Mouse (Mus musculus) midbrain, embryonic 10.5 days (tissue): Measurements from ENCODE around the gene Tmem107. TPM values are rescaled to one million over a fixed set of nuclear protein-coding genes. Genes with fewer than 3 reads are reported as not detected.

Experiments
- DNase-seq: peaks from one replicate; pipeline ENCODE4 v3.0.0-alpha.2; 2017; ENCODE audit warnings: low spot score
- H3K27ac ChIP-seq: fragments of 300-500 bp; sonication (generic); replicated peaks from 2 replicates; pipeline ENCODE4 v1.5.1; 2016; ENCODE audit warnings: mild to moderate bottlenecking
- H3K27me3 ChIP-seq: fragments of 300-500 bp; sonication (generic); 2 replicates; pipeline ENCODE4 v1.6.1; 2016; ENCODE audit warnings: low read depth, mild to moderate bottlenecking; ENCODE audit not compliant: poor library complexity, severe bottlenecking
- H3K36me3 ChIP-seq: fragments of 300-500 bp; sonication (generic); 2 replicates; pipeline ENCODE4 v1.6.1; 2016; ENCODE audit warnings: mild to moderate bottlenecking, moderate library complexity
- H3K4me1 ChIP-seq: fragments of 300-500 bp; sonication (generic); 2 replicates; pipeline ENCODE4 v1.6.1; 2016
- H3K4me3 ChIP-seq: fragments of 300-500 bp; sonication (generic); 2 replicates; pipeline ENCODE4 v1.5.1; 2016; ENCODE audit warnings: mild to moderate bottlenecking, moderate library complexity
- H3K9me3 ChIP-seq: fragments of 300-500 bp; sonication (generic); replicated peaks from 2 replicates; pipeline ENCODE4 v1.6.1; 2016; ENCODE audit warnings: mild to moderate bottlenecking
- WGBS: fragments of 180-500 bp; shearing (Covaris S2); methylation state at CpG from one replicate; pipeline ENCODE4 v1.1.7; 2016; 5-methylcytosine and 5-hydroxymethylcytosine counted together
- polyA plus RNA-seq: library from polyadenylated mRNA; unstranded; fragments of >200 nt; fragmentation: Nextera tagmentation; extraction: Ambion mirVana; gene quantifications from 2 replicates; pipeline ENCODE4 v1.2.1, GENCODE M21; 2016

Gene Tmem107
- polyA plus RNA-seq, 1 experiment from 2014 or later = 64.8 TPM

GRCm38 (mm10) chr11:69121001-69121740 is 50.6 kb downstream of the Tmem107 start:
- peak overlapping the region; percentile 87 for H3K4me3 ChIP-seq
- H3K27me3 ChIP-seq = peaks cover 50% of the 10 kb centered on the region
- peaks cover 72% of the 10 kb centered on the region for H3K4me1 ChIP-seq
- H3K36me3 ChIP-seq = no peaks in the 10 kb centered on the region
- DNase-seq = peak; percentile 63
- no peaks in the 10 kb centered on the region for H3K9me3 ChIP-seq
- 1% methylated on average over 33 of the region's 33 CpGs for WGBS
- peak overlapping the region; percentile 84; the same call in 1 of the 2 replicates for H3K27ac ChIP-seq

DNA sequence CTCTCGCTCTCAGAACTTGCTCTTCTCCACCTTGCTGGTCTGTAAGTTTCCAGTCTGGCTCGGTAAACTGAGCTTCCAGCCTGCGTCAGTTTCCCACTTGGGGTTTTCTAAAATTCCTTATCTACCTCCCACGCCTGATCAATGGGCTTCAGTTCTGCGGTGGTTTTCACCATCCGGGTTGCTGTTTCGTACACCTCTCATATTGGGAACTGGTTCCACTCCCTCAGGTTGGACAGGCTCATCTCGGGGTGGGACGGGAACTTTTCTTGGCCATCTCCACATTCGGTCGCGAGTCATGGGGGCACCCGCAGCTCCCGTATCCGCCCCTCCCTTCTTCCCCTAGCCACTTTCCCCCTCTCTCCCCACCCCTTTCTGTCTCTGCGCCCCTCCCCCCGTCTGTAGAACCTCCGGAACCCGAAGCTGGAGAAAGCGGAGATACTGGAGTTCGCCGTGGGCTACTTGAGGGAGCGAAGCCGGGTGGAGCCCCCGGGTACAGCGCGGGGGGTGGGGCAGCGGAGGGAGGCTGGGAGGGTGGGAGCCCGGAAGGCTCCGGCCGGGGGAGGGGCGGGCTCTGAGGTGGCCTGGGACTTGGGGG is 51.2 kb downstream of the Tmem107 start:
- peak; percentile 71 for DNase-seq
- Histone ChIP-seq H3K27me3 (peaks cover 50% of the 10 kb centered on the region), H3K9me3 (no peaks in the 10 kb centered on the region), H3K4me1 (peaks cover 75% of the 10 kb centered on the region), H3K36me3 (no peaks in the 10 kb centered on the region), H3K27ac (peak overlapping the region; percentile 84), H3K4me3 (peak overlapping the region; percentile 87)
- under 1% methylated on average over 32 of the region's 32 CpGs for WGBS

DNA sequence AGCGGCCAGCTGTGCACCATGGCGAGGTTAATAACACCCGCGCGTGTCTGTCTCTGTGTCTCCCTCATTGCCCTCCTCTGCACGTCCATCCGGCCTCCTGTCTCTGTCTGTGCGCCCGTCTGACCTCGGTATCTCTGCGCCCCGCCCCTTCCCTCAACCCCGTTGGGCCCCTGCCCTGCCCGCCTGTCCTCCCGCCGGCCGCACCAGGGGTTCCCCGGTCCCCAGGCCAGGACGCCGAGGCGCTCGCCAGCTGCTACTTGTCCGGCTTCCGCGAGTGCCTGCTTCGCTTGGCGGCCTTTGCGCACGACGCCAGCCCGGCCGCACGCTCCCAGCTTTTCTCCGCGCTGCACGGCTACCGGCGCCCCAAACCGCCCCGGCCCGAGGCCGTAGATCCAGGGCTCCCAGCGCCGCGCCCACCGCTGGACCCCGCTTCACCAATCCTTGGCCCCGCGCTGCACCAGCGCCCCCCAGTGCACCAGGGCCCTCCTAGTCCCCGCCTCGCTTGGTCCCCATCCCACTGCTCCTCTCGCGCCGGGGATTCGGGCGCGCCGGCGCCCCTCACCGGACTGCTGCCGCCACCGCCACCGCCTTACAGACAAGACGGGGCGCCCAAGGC is 51.8 kb downstream of the Tmem107 start, which contains the start of gene 9130213A22Rik:
Gene 9130213A22Rik (minus strand): TSS at position 254 of the 616 bp plus-strand sequence.
- H3K9me3 ChIP-seq = no peaks in the 10 kb centered on the region
- H3K27ac ChIP-seq = peak within 1 kb of the TSS; percentile 84
- under 1% methylated on average over 66 of the region's 66 CpGs for WGBS
- H3K4me1 ChIP-seq = peaks cover 69% of the 10 kb centered on the region
- H3K36me3 ChIP-seq = no peaks in the 10 kb centered on the region
- peaks cover 51% of the 10 kb centered on the region for H3K27me3 ChIP-seq
- peak within 1 kb of the TSS; percentile 87 for H3K4me3 ChIP-seq
- peak; percentile 92 for DNase-seq

Other genes starting within 250 kb of the Tmem107 start
- 55.2 and 60.3 TPM in 2 replicates for gene Ndel1, start 198.9 kb upstream of the Tmem107 start, polyA plus RNA-seq
- 0.04 and 0.05 TPM in 2 replicates for gene Rnf222, start 182.3 kb upstream of the Tmem107 start, polyA plus RNA-seq
- 856 and 1,017 TPM in 2 replicates for gene Rpl26, start 169.2 kb upstream of the Tmem107 start, polyA plus RNA-seq
- not detected in 2 replicates for gene Odf4, start 143.7 kb upstream of the Tmem107 start, polyA plus RNA-seq
- gene Arhgef15, start 113.3 kb upstream of the Tmem107 start, polyA plus RNA-seq = 6.4 and 6.6 TPM in 2 replicates
- 2.0 and 2.1 TPM in 2 replicates for gene Slc25a35, start 102.7 kb upstream of the Tmem107 start, polyA plus RNA-seq
- 68.4 and 84.6 TPM in 2 replicates for gene Rangrf, start 95.6 kb upstream of the Tmem107 start, polyA plus RNA-seq
- 57.8 and 59.2 TPM in 2 replicates for gene Pfas, start 62.3 kb upstream of the Tmem107 start, polyA plus RNA-seq
- 82.4 and 85.6 TPM in 2 replicates for gene Ctc1, start 54.9 kb upstream of the Tmem107 start, polyA plus RNA-seq
- 218 and 239 TPM in 2 replicates for gene Aurkb, start 25.2 kb upstream of the Tmem107 start, polyA plus RNA-seq
- 6.9 and 8.7 TPM in 2 replicates for gene Borcs6, start 11.1 kb upstream of the Tmem107 start, polyA plus RNA-seq
- gene Vamp2, start 17.7 kb downstream of the Tmem107 start, polyA plus RNA-seq = 63.1 and 90.1 TPM in 2 replicates
- 6.8 and 7.6 TPM in 2 replicates for gene Per1, start 24.4 kb downstream of the Tmem107 start, polyA plus RNA-seq
- 0.07 and 0.09 TPM in 2 replicates for gene Hes7, start 49.6 kb downstream of the Tmem107 start, polyA plus RNA-seq
- 0.07 and 0.14 TPM in 2 replicates for gene 9130213A22Rik, start 51.8 kb downstream of the Tmem107 start, polyA plus RNA-seq
- 0.17 and 0.25 TPM in 2 replicates for gene Aloxe3, start 55.1 kb downstream of the Tmem107 start, polyA plus RNA-seq
- gene Alox12b, start 86.2 kb downstream of the Tmem107 start, polyA plus RNA-seq = not detected in 2 replicates
- 0.04 and 0.06 TPM in 2 replicates for gene Alox8, start 127.0 kb downstream of the Tmem107 start, polyA plus RNA-seq
- 0.06 and 0.20 TPM in 2 replicates for gene Gucy2e, start 166.2 kb downstream of the Tmem107 start, polyA plus RNA-seq